Mouse (Mus musculus) liver, embryonic 12.5 days (tissue): ENCODE measurements around the gene Nxn. TPM values are rescaled to one million over a fixed set of nuclear protein-coding genes. Genes with fewer than 3 reads are reported as not detected.

ENCODE experiments used
- ATAC-seq: fragments of 200-750 bp; cut with Nextera tagmentation; 2 replicates; pipeline ENCODE4 v1.8.0; 2017; ENCODE audit warnings: moderate number of reproducible peaks, mild to moderate bottlenecking, moderate library complexity
- H3K27ac ChIP-seq: fragments of 300-500 bp; sonication (generic); 2 replicates; pipeline ENCODE4 v1.5.1; 2016; ENCODE audit warnings: mild to moderate bottlenecking
- H3K27me3 ChIP-seq: fragments of 300-500 bp; sonication (generic); replicated peaks from 2 replicates; pipeline ENCODE4 v1.6.1; 2016; ENCODE audit warnings: mild to moderate bottlenecking, moderate library complexity
- H3K36me3 ChIP-seq: fragments of 300-500 bp; sonication (generic); 2 replicates; pipeline ENCODE4 v1.6.1; 2016; ENCODE audit warnings: mild to moderate bottlenecking, moderate library complexity
- H3K4me1 ChIP-seq: fragments of 300-500 bp; sonication (generic); 2 replicates; pipeline ENCODE4 v1.6.1; 2016
- H3K4me2 ChIP-seq: fragments of 300-500 bp; sonication (generic); 2 replicates; pipeline ENCODE4 v1.6.1; 2016; ENCODE audit warnings: mild to moderate bottlenecking, moderate library complexity
- H3K4me3 ChIP-seq: fragments of 300-500 bp; sonication (generic); 2 replicates; pipeline ENCODE4 v1.5.1; 2016; ENCODE audit warnings: mild to moderate bottlenecking, moderate library complexity
- H3K9ac ChIP-seq: fragments of 300-500 bp; sonication (generic); 2 replicates; pipeline ENCODE4 v1.6.1; 2016; ENCODE audit warnings: mild to moderate bottlenecking, moderate library complexity
- H3K9me3 ChIP-seq: fragments of 300-500 bp; sonication (generic); replicated peaks from 2 replicates; pipeline ENCODE4 v1.6.1; 2016; ENCODE audit warnings: mild to moderate bottlenecking, moderate library complexity
- WGBS: fragments of 180-500 bp; shearing (Covaris S2); methylation state at CpG from one replicate; pipeline ENCODE4 v1.1.7; 2016; ENCODE audit not compliant: insufficient replicate concordance; 5-methylcytosine and 5-hydroxymethylcytosine counted together
- polyA plus RNA-seq: library from polyadenylated mRNA; unstranded; fragments of >200 nt; fragmentation: Nextera tagmentation; extraction: Ambion mirVana; gene quantifications from 2 replicates; pipeline ENCODE4 v1.2.1, GENCODE M21; 2016

Nxn gene
- polyA plus RNA-seq, 1 experiment from 2014 or later, result 6.0 TPM

DNA sequence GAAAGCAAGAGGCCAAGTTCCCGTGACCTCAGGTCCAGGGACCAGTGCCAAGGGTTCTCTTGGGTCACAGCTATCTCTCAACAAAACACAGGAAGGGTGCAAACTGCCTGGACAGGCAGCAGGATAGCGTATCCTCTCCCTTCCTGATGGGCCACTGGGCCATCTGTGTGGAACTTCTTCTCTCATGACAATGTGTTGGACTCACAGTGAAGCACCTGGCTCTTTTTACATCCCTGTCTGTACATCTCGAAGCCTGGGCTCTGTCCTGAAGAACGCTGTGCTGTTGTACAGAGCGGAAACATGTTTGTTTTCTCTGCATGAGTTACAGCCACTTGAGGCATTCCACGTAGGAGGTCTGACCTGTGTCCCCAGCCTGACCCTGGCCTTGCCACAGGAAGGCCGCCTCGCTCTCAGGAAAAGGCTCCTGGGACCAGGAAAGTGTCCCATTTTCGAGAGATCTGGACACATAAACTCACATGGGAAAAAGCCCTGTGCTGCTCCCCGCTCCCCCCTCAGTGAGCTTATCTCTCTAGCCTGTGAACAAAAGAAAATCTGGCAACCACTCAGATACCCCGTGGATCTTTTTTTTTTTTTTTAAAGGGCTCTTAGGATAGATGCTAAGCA is 18.9 kb downstream of the Nxn start:
- no peak overlapping the region for H3K4me3 ChIP-seq
- ATAC-seq, result no peak
- H3K27ac ChIP-seq, result no peak overlapping the region
- H3K36me3 ChIP-seq, result no peaks in the 10 kb centered on the region
- H3K9me3 ChIP-seq, result no peaks in the 10 kb centered on the region
- no peaks in the 10 kb centered on the region for H3K27me3 ChIP-seq
- 54% methylated on average over 11 of the region's 11 CpGs for WGBS
- H3K4me1 ChIP-seq, result no peaks in the 10 kb centered on the region
- H3K4me2 ChIP-seq, result no peak overlapping the region
- no peak overlapping the region for H3K9ac ChIP-seq

GRCm38 (mm10) chr11:76376425-76376824 is 22.5 kb downstream of the Nxn start:
- 68% methylated on average over 3 of the region's 3 CpGs for WGBS
- H3K36me3 ChIP-seq, result no peaks in the 10 kb centered on the region
- H3K4me3 ChIP-seq, result no peak overlapping the region
- H3K9me3 ChIP-seq, result no peaks in the 10 kb centered on the region
- H3K4me1 ChIP-seq, result no peaks in the 10 kb centered on the region
- no peak overlapping the region for H3K4me2 ChIP-seq
- H3K9ac ChIP-seq, result no peak overlapping the region
- no peak overlapping the region for H3K27ac ChIP-seq
- no peaks in the 10 kb centered on the region for H3K27me3 ChIP-seq
- no peak for ATAC-seq

DNA sequence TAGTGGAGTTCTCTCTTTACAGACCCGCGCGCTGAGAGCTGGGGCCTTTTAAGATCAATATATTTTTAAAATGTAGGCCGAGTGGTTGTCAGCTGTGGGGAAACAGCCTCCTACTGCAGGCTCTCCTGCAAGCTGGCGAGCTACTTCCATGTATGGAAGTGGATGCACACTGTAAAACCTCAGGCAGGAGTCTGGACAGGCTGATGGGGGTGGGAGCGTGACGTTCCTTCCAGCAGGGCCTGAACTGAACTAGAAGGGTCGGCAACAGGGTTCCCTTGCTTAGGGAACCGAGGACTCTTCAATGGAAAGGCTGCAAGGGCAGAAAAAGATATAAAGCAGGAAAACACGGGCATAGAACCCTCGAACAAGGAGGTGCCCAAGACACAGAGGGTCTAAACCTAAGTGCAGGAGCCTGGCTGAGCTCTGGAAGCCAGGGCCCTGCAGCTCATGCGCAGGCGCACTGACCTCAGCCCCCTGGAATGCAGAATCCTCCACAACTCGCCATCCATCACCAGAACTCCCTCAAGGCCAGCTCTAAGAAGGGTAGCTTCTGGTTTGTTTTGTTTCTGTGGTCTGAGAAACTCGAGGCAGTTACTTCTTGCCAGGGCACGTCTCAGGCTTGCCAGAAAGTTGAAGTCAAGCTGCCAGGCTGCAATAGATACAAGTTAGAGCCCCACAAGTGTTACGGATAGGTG is 24.3 kb downstream of the Nxn start:
- no peak for ATAC-seq
- Histone ChIP-seq H3K4me3 (no peak overlapping the region), H3K9me3 (no peaks in the 10 kb centered on the region), H3K27ac (peak overlapping the region; percentile 31), H3K4me2 (no peak overlapping the region), H3K36me3 (no peaks in the 10 kb centered on the region), H3K4me1 (no peaks in the 10 kb centered on the region), H3K9ac (no peak overlapping the region), H3K27me3 (no peaks in the 10 kb centered on the region)
- 61% methylated on average over 17 of the region's 17 CpGs for WGBS

DNA sequence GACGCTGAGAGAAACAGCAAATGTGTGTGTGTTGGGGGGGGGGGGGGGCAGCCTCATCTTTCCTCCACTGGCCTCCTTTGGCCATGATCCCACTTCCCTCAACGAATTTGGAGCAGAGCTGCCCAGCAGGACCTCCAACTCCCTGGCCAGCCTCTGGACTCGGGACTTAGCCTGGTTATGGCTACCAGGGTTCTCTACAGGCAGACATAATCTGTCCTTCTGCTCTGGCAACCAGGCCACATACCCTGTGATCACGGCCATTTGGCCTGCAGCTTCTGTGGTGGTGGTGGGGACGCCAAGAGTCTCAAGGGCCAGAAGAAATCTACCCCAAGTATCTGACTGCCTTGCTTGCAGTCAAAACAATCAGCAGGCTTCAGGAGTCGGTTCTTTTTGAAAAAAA is 26.4 kb downstream of the Nxn start:
- ATAC-seq, result no peak
- Histone ChIP-seq H3K4me3 (no peak overlapping the region), H3K4me2 (no peak overlapping the region), H3K9ac (no peak overlapping the region), H3K4me1 (no peaks in the 10 kb centered on the region), H3K27me3 (no peaks in the 10 kb centered on the region), H3K9me3 (no peaks in the 10 kb centered on the region), H3K27ac (no peak overlapping the region), H3K36me3 (no peaks in the 10 kb centered on the region)
- 54% methylated on average over 6 of the region's 6 CpGs for WGBS

DNA sequence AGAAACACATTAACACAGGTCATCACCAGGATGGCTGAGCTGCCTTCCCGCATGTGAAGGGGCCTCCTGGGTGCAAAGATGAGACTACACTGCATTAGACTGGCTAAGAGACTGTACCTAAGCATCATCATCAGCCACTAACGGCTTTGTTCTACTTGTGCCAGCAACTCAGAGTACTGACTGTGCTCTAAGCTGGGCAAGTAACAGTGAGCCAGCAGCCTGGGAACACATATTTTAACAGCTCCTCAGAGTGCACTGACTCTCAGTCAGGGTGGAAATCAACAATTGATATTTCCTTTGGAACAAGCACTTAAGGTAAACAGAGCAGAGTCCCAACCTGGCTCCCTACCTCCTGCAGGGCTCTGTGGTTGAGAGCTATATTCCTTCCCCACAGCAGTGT is 26.8 kb downstream of the Nxn start:
- Histone ChIP-seq H3K36me3 (no peaks in the 10 kb centered on the region), H3K4me2 (no peak overlapping the region), H3K9ac (no peak overlapping the region), H3K4me3 (no peak overlapping the region), H3K9me3 (no peaks in the 10 kb centered on the region), H3K27ac (no peak overlapping the region), H3K4me1 (no peaks in the 10 kb centered on the region), H3K27me3 (no peaks in the 10 kb centered on the region)
- ATAC-seq, result no peak
- WGBS, result 66% methylated on average over 2 of the region's 2 CpGs

DNA sequence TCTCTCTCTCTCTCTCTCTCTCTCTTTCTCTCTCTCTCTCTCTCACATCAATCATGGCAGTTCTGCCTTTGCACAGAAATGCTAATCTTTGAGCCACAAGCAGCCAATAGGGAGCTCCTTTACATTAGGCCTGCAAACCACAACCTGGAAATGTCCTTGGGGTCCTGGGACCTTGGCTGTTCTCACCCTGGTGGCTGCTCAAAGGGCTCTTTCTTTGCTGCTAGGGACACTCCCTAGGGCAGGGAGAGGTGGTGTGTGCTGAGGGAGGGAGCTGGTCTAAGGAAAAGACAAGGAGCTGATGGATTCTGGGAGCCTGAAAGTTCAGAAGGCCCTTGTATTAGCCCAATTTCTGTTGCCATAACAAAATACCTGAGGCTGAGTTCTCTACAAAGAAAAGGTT is 28.4 kb downstream of the Nxn start:
- Histone ChIP-seq H3K27ac (no peak overlapping the region), H3K4me2 (no peak overlapping the region), H3K9ac (no peak overlapping the region), H3K36me3 (no peaks in the 10 kb centered on the region), H3K27me3 (no peaks in the 10 kb centered on the region), H3K9me3 (no peaks in the 10 kb centered on the region), H3K4me1 (no peaks in the 10 kb centered on the region), H3K4me3 (no peak overlapping the region)
- ATAC-seq, result no peak

DNA sequence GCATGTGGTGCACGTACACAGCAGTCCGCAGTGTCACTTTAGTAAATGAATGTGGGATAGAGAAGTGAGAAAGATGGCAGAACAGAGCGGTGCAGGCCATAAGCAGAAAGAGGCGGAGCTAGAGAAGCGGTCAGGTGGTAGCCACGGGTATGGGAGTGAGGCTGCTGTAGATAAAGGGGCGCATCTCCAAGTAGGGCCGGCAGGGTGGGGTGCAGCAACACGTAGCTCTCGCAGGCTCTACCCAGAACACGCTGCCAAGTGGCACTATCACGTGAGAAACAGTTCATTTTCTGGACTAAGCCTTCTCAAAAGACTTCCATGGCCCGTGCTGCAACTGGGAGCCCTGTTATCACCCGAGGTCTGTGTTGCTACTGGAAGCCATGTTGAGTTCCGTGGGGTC is 32.2 kb downstream of the Nxn start:
- Histone ChIP-seq H3K9me3 (no peaks in the 10 kb centered on the region), H3K4me2 (no peak overlapping the region), H3K4me1 (no peaks in the 10 kb centered on the region), H3K27me3 (no peaks in the 10 kb centered on the region), H3K9ac (no peak overlapping the region), H3K4me3 (no peak overlapping the region), H3K27ac (no peak overlapping the region), H3K36me3 (no peaks in the 10 kb centered on the region)
- 66% methylated on average over 15 of the region's 15 CpGs for WGBS
- ATAC-seq, result no peak

GRCm38 (mm10) chr11:76364038-76364437 is 34.9 kb downstream of the Nxn start:
- Histone ChIP-seq H3K27me3 (no peaks in the 10 kb centered on the region), H3K27ac (no peak overlapping the region), H3K4me3 (no peak overlapping the region), H3K9me3 (no peaks in the 10 kb centered on the region), H3K36me3 (no peaks in the 10 kb centered on the region), H3K9ac (no peak overlapping the region), H3K4me2 (no peak overlapping the region), H3K4me1 (no peaks in the 10 kb centered on the region)
- 66% methylated on average over 5 of the region's 5 CpGs for WGBS
- ATAC-seq, result no peak

DNA sequence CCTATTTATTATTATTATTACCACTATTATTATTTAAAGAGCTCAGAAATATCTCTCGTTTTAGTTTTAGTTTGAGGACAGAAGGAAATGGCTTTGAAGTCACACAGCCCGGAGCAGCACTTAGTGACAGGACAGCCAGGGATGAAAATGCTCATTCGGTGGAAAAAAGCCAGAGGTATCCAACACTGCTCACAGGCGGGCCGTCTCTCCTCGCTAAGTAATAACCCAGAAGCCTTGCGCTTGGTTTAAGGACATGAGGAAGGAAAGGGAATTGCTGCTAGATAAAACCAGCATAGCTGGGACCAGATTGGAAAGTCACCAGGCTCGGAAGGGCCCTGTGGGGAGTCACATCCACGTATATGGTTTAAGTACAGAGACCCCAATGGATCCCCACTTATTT is 35.3 kb downstream of the Nxn start:
- Histone ChIP-seq H3K9me3 (no peaks in the 10 kb centered on the region), H3K27ac (no peak overlapping the region), H3K4me3 (no peak overlapping the region), H3K9ac (no peak overlapping the region), H3K36me3 (no peaks in the 10 kb centered on the region), H3K4me1 (no peaks in the 10 kb centered on the region), H3K4me2 (no peak overlapping the region), H3K27me3 (no peaks in the 10 kb centered on the region)
- WGBS, result 61% methylated on average over 9 of the region's 9 CpGs
- no peak for ATAC-seq

DNA sequence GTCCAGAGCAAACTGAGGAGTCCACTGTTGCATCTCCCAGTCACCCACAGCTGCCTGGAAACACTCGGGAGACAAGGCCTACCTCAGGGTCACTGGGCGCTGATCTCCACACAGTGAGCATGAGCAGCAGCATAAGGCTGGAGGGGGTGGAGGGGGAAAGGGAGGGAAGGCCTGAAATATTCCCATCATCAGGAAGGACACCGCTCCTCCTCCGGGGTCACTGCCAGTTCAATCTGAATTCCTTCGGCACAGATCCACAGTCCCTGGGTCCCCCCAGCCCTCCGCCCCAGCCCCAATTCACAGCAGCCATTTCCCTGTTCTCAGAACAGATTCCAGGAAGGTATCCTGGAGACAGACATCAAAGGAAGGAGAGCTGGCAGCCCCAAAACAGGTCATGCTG is 35.8 kb downstream of the Nxn start:
- H3K9me3 ChIP-seq, result no peaks in the 10 kb centered on the region
- H3K4me1 ChIP-seq, result no peaks in the 10 kb centered on the region
- no peak overlapping the region for H3K4me3 ChIP-seq
- no peaks in the 10 kb centered on the region for H3K27me3 ChIP-seq
- no peak overlapping the region for H3K9ac ChIP-seq
- ATAC-seq, result no peak
- no peak overlapping the region for H3K4me2 ChIP-seq
- 69% methylated on average over 6 of the region's 6 CpGs for WGBS
- H3K27ac ChIP-seq, result no peak overlapping the region
- no peaks in the 10 kb centered on the region for H3K36me3 ChIP-seq

- Histone ChIP-seq H3K9ac (no peak overlapping the region), H3K27me3 (no peaks in the 10 kb centered on the region), H3K27ac (no peak overlapping the region), H3K4me2 (no peak overlapping the region), H3K4me1 (no peaks in the 10 kb centered on the region), H3K4me3 (no peak overlapping the region), H3K9me3 (no peaks in the 10 kb centered on the region), H3K36me3 (no peaks in the 10 kb centered on the region)
- WGBS, result 62% methylated on average over 4 of the region's 4 CpGs
- ATAC-seq, result no peak
Observed at GRCm38 (mm10) chr11:76361422-76361821, 37.5 kb downstream of the Nxn start.

GRCm38 (mm10) chr11:76360255-76360654 is 38.7 kb downstream of the Nxn start:
- Histone ChIP-seq H3K36me3 (no peaks in the 10 kb centered on the region), H3K4me3 (no peak overlapping the region), H3K9ac (no peak overlapping the region), H3K9me3 (no peaks in the 10 kb centered on the region), H3K4me1 (no peaks in the 10 kb centered on the region), H3K27me3 (no peaks in the 10 kb centered on the region), H3K4me2 (no peak overlapping the region), H3K27ac (no peak overlapping the region)
- WGBS, result 84% methylated on average over 6 of the region's 6 CpGs
- ATAC-seq, result no peak
